Mouse (Mus musculus): Measurements from ENCODE around the gene Tmem116. TPM values are rescaled to one million over a fixed set of nuclear protein-coding genes. Genes with fewer than 3 reads are reported as not detected.
"Not testable (repeated sequence)": the region's sequence is repeated elsewhere in the genome, so short reads cannot be mapped to it uniquely, and the experiment has no call there.

The Tmem116 gene
- total and polyA plus RNA-seq, 3 experiments: 1.3 to 3.2 (median 2.3) TPM

DNA sequence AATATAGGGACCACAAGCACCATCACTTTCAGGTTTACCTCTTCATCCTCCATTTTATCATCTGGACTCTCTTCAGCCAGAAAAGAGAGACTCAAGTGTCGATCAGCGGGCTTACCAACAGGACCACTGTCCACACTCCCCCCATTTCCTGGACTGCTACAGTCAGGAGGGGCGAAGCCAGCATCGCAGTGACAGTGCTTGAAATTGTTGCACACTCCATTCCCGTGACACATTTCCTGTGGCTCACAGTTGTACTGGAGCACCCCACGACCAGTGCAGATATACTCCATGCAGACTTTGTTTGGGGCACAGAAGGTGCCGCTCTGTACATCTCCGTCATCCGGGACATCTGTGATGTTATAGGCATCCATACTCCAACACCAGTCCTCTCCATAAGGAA lies 67.3 kb downstream of the Tmem116 start:
- 0 out of 4 replicates have a peak, but pooled peaks cover 0 to 2% of the 10 kb centered on the region in 2 experiments for H3K4me1 ChIP-seq (ENCODE audit: control insufficient read depth in 1 of 2, insufficient read depth in 2 of 2)
- peaks cover 35 to 59% of the 10 kb centered on the region in 2 experiments for H3K36me3 ChIP-seq (replicated peaks in 1 of 2; ENCODE audit: control insufficient read depth in 1 of 2, insufficient read depth in 1 of 2, low read length in 1 of 2)
- H3K27me3 ChIP-seq (replicated peaks): no peaks in the 10 kb centered on the region
- H3K9me3 ChIP-seq (replicated peaks; ENCODE audit: low read length): no peaks in the 10 kb centered on the region
- no peaks in the 10 kb centered on the region for H3K79me2 ChIP-seq (replicated peaks; ENCODE audit: control insufficient read depth, extremely low read depth, insufficient read depth, poor library complexity, severe bottlenecking)
- no peak for DNase-seq (ENCODE audit: extremely low read depth)
- in situ Hi-C loops (cut with MboI; ENCODE audit: low pct_ligation_motif_present, low pct_unique_long_range_greater_than_20kb, low sequenced_read_pairs): no loop called here
- TF ChIP-seq MAX (IDR thresholded peaks at IDR 0.05; ENCODE audit: low read length) (no peak), SIN3A (IDR thresholded peaks at IDR 0.05; ENCODE audit: low read length) (no peak), MAZ (IDR thresholded peaks at IDR 0.05; ENCODE audit: low read depth, low read length) (no peak), TCF12 (IDR thresholded peaks at IDR 0.05; ENCODE audit: low read depth, low read length) (no peak), MAFK (IDR thresholded peaks at IDR 0.05; ENCODE audit: insufficient replicate concordance, low read length) (no peak), MEF2A (IDR thresholded peaks at IDR 0.05; ENCODE audit: borderline replicate concordance, low read depth, low read length) (no peak), NELFE (IDR thresholded peaks at IDR 0.05; ENCODE audit: low read depth, low read length) (no peak), KAT2A (IDR thresholded peaks at IDR 0.05; ENCODE audit: insufficient replicate concordance, low read length) (no peak), JUN (IDR thresholded peaks at IDR 0.05; ENCODE audit: insufficient read depth, low read depth, low read length) (no peak), IRF4 (IDR thresholded peaks at IDR 0.05; ENCODE audit: low read depth, low read length) (no peak), POLR2A (IDR thresholded peaks at IDR 0.05; ENCODE audit: low read depth, low read length) (no peak)
- no peak overlapping the region for H3K4me2 ChIP-seq (ENCODE audit: insufficient read depth, low read depth, poor library complexity, severe bottlenecking)
- no peak overlapping the region for H3K27ac ChIP-seq (ENCODE audit: insufficient read depth, low read depth)
- no peak overlapping the region for H3K4me3 ChIP-seq (replicated peaks in 1 of 3; ENCODE audit: low read depth in 2 of 3, low read length in 2 of 3, poor library complexity in 1 of 3)
- dilution Hi-C loops (cut with MboI; ENCODE audit: extremely low pct_ligation_motif_present, extremely low pct_unique_long_range_greater_than_20kb, low sequenced_read_pairs): no loop called here
- no peak overlapping the region for H3K9ac ChIP-seq (ENCODE audit: insufficient read depth, low read depth)

DNA sequence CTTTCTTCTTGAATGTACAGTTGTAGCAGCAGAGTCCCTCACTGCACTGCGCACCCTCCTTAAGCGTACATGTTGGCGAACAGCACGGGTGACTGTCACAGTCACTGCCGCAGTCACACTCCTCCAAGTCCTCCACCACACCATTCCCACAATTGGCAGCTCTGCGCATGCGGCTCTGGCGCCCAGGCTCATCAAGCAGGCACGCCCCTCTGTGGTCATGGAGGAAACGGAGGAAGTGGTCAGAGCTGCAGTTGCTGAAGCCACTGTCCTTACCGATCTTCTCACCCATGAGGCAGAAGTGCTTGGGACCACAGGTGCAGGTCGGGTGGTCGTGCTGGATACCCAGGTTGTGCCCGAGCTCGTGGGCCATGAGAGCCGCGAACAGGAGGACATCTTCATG lies 68.1 kb downstream of the Tmem116 start:
- H3K4me1 ChIP-seq (ENCODE audit: control insufficient read depth in 1 of 2, insufficient read depth in 2 of 2); H3K9me3 ChIP-seq (replicated peaks; ENCODE audit: low read length); H3K9ac ChIP-seq (ENCODE audit: insufficient read depth, low read depth); H3K4me3 ChIP-seq (replicated peaks in 1 of 3; ENCODE audit: low read depth in 2 of 3, low read length in 2 of 3, poor library complexity in 1 of 3); DNase-seq (ENCODE audit: extremely low read depth); in situ Hi-C loops (cut with MboI; ENCODE audit: low pct_ligation_motif_present, low pct_unique_long_range_greater_than_20kb, low sequenced_read_pairs); dilution Hi-C loops (cut with MboI; ENCODE audit: extremely low pct_ligation_motif_present, extremely low pct_unique_long_range_greater_than_20kb, low sequenced_read_pairs); H3K4me2 ChIP-seq (ENCODE audit: insufficient read depth, low read depth, poor library complexity, severe bottlenecking); H3K27me3 ChIP-seq (replicated peaks); H3K79me2 ChIP-seq (replicated peaks; ENCODE audit: control insufficient read depth, extremely low read depth, insufficient read depth, poor library complexity, severe bottlenecking); H3K27ac ChIP-seq (ENCODE audit: insufficient read depth, low read depth): not testable (repeated sequence)
- peaks cover 40 to 66% of the 10 kb centered on the region in 2 experiments for H3K36me3 ChIP-seq (replicated peaks in 1 of 2; ENCODE audit: control insufficient read depth in 1 of 2, insufficient read depth in 1 of 2, low read length in 1 of 2)

DNA sequence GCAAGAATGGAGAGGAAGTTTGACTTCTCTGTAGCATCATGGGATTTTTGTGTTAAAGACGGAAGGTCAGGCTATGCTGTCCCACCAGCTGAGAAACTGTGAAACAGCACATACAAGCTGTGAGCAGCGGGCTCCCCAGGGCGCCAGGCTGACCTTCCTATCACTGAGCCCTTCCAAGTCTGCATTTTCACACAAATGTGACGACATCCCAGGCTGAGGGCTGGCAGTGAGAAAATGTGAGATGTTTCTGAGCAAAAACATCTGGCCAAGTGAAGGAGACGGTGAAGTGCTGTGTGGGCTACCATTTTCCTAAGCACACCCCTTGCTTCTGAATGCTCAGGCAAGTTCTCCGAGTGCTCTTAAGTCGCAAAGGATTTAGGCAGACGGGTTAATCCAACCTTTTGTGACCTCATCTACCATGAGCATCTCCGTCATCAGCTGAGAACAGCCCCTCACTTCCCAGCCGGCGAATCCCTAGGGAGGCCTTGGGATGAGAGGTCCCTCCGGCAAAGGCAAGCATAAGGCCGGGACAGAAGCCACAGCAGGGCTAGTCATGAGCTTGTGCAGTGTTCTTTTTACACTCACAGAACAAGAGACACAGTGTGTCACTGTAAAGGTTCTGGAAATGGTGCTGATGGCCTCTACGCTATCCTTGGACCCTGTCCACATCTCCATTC lies 74.2 kb downstream of the Tmem116 start:
- TF ChIP-seq KAT2A (IDR thresholded peaks at IDR 0.05; ENCODE audit: insufficient replicate concordance, low read length) (no peak), RCOR1 (conservative IDR thresholded peaks at IDR 0.05; ENCODE audit: low read depth, low read length) (no peak), MAFK (IDR thresholded peaks at IDR 0.05; ENCODE audit: insufficient replicate concordance, low read length) (no peak), CTCF (conservative IDR thresholded peaks at IDR 0.05 in 1 of 2, IDR thresholded peaks at IDR 0.05 in 1 of 2; ENCODE audit: low read depth in 2 of 2, low read length in 2 of 2) (no peak), NELFE (IDR thresholded peaks at IDR 0.05; ENCODE audit: low read depth, low read length) (no peak), RAD21 (IDR thresholded peaks at IDR 0.05; ENCODE audit: low read depth, low read length) (no peak), ZMIZ1 (IDR thresholded peaks at IDR 0.05; ENCODE audit: low read depth, low read length) (no peak), CHD2 (IDR thresholded peaks at IDR 0.05; ENCODE audit: low read length) (no peak), ELF1 (IDR thresholded peaks at IDR 0.05; ENCODE audit: low read depth, low read length) (no peak), SMC3 (IDR thresholded peaks at IDR 0.05; ENCODE audit: low read depth, low read length) (no peak), CHD1 (IDR thresholded peaks at IDR 0.05; ENCODE audit: low read depth, low read length) (no peak), BHLHE40 (IDR thresholded peaks at IDR 0.05; ENCODE audit: low read depth, low read length) (no peak), POLR2A (IDR thresholded peaks at IDR 0.05; ENCODE audit: low read depth, low read length) (no peak), JUN (IDR thresholded peaks at IDR 0.05; ENCODE audit: insufficient read depth, low read depth, low read length) (no peak), IRF4 (IDR thresholded peaks at IDR 0.05; ENCODE audit: low read depth, low read length) (no peak), MEF2A (IDR thresholded peaks at IDR 0.05; ENCODE audit: borderline replicate concordance, low read depth, low read length) (no peak), PAX5 (IDR thresholded peaks at IDR 0.05; ENCODE audit: low read length) (no peak), TBP (conservative IDR thresholded peaks at IDR 0.05; ENCODE audit: low read depth, low read length) (no peak)
- Histone ChIP-seq H3K4me2 (ENCODE audit: insufficient read depth, low read depth, poor library complexity, severe bottlenecking) (no peak overlapping the region), H3K79me2 (replicated peaks; ENCODE audit: control insufficient read depth, extremely low read depth, insufficient read depth, poor library complexity, severe bottlenecking) (no peaks in the 10 kb centered on the region), H3K27ac (ENCODE audit: insufficient read depth, low read depth) (no peak overlapping the region), H3K4me3 (replicated peaks in 1 of 3; ENCODE audit: low read depth in 2 of 3, low read length in 2 of 3, poor library complexity in 1 of 3) (no peak overlapping the region), H3K36me3 (replicated peaks in 1 of 2; ENCODE audit: control insufficient read depth in 1 of 2, insufficient read depth in 1 of 2, low read length in 1 of 2) (peaks cover 66 to 86% of the 10 kb centered on the region in 2 experiments), H3K4me1 (ENCODE audit: control insufficient read depth in 1 of 2, insufficient read depth in 2 of 2) (no peaks in the 10 kb centered on the region), H3K9ac (ENCODE audit: insufficient read depth, low read depth) (no peak overlapping the region), H3K27me3 (replicated peaks) (no peaks in the 10 kb centered on the region), H3K9me3 (replicated peaks; ENCODE audit: low read length) (no peaks in the 10 kb centered on the region)
- in situ Hi-C loops (cut with MboI; ENCODE audit: low pct_ligation_motif_present, low pct_unique_long_range_greater_than_20kb, low sequenced_read_pairs): loop anchor here (5.0 kb wide), 1 partner anchor 34 kb away; no protein-coding TSS in a partner anchor
- DNase-seq (ENCODE audit: extremely low read depth): no peak
- dilution Hi-C loops (cut with MboI; ENCODE audit: extremely low pct_ligation_motif_present, extremely low pct_unique_long_range_greater_than_20kb, low sequenced_read_pairs): no loop called here

All from CH12.LX (cell line).